Mouse (Mus musculus) ovary, adult 18-20 months (tissue): ENCODE results near the gene Wdr63.

Experiments used
- DNase-seq: peaks from one replicate; pipeline ENCODE4 v3.0.0; 2022; ENCODE audit warnings: low spot score, mixed read lengths

Wdr63 gene

GRCm38 (mm10) chr3:146122125-146122420 is 14.1 kb upstream of the Wdr63 start:
- DNase-seq: no peak

- DNase-seq: no peak
Measured at GRCm38 (mm10) chr3:146121310-146122124, 13.6 kb upstream of the Wdr63 start.

GRCm38 (mm10) chr3:146117997-146118457 is 10.1 kb upstream of the Wdr63 start:
- DNase-seq: no peak

GRCm38 (mm10) chr3:146117258-146117996 is 9.5 kb upstream of the Wdr63 start, which contains the start of gene Mcoln3:
TSS of gene Mcoln3 (plus strand) at chr3:146117450.
- no peak for DNase-seq

GRCm38 (mm10) chr3:146110916-146111315 is 3.0 kb upstream of the Wdr63 start:
- DNase-seq: no peak

- no peak for DNase-seq
Measured at GRCm38 (mm10) chr3:146110358-146110757, 2.4 kb upstream of the Wdr63 start.

GRCm38 (mm10) chr3:146108945-146109344 is 1.0 kb upstream of the Wdr63 start:
- no peak for DNase-seq

- DNase-seq: no peak
Measured at GRCm38 (mm10) chr3:146107116-146107849, 647 bp downstream of the Wdr63 start.

- no peak for DNase-seq
Measured at GRCm38 (mm10) chr3:146102049-146102448, 5.9 kb downstream of the Wdr63 start.

GRCm38 (mm10) chr3:146099925-146100324 is 8.0 kb downstream of the Wdr63 start:
- DNase-seq: no peak

GRCm38 (mm10) chr3:146097861-146098260 is 10.1 kb downstream of the Wdr63 start:
- DNase-seq: no peak

GRCm38 (mm10) chr3:146096986-146097385 is 10.9 kb downstream of the Wdr63 start:
- DNase-seq: no peak

- no peak for DNase-seq
Measured at GRCm38 (mm10) chr3:146095066-146095465, 12.9 kb downstream of the Wdr63 start.

GRCm38 (mm10) chr3:146090988-146091657 is 16.8 kb downstream of the Wdr63 start:
- DNase-seq: no peak

GRCm38 (mm10) chr3:146080241-146080640 is 27.7 kb downstream of the Wdr63 start:
- DNase-seq: no peak

- no peak for DNase-seq
Measured at GRCm38 (mm10) chr3:146072780-146073179, 35.1 kb downstream of the Wdr63 start.

GRCm38 (mm10) chr3:146069276-146069675 is 38.7 kb downstream of the Wdr63 start:
- DNase-seq: no peak

GRCm38 (mm10) chr3:146063146-146063545 is 44.8 kb downstream of the Wdr63 start:
- no peak for DNase-seq

- DNase-seq: no peak
Measured at GRCm38 (mm10) chr3:146059356-146059926, 48.5 kb downstream of the Wdr63 start.

GRCm38 (mm10) chr3:146058263-146058662 is 49.7 kb downstream of the Wdr63 start:
- no peak for DNase-seq

GRCm38 (mm10) chr3:146057131-146057530 is 50.8 kb downstream of the Wdr63 start:
- DNase-seq: no peak

GRCm38 (mm10) chr3:146053873-146054272 is 54.1 kb downstream of the Wdr63 start:
- no peak for DNase-seq
